In the genomic region with DNA sequence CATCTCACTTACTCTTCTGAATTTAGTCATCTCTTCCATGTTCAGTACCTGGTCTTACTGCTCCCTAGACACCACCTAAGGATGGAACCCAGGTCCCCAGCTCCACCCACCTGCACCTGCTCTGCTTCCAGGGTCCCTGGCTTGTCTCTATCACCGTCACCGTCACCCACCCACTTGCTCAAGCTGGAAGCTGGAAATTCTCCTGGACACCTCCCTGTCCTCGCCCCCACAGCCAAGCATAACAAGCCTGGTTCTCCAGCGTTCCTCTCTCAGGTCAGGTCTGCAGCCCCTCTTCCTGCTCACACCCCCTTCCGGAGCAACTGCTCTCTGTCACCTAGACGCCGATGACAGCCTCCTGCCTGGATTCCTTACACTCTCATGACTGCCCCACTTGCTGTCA, we compare ENCODE assay signal across 22 mouse cellular contexts. TPM values are rescaled to one million over a fixed set of nuclear protein-coding genes. Genes with fewer than 3 reads are reported as not detected.
A peak's percentile ranks its signal among the peaks of the same experiment; 100 is the strongest.
DNase-seq lines count a peak whose midpoint lies in the region; ATAC-seq lines count a peak whose summit lies in the region.
"Had no signal": no experiment of that assay in that cellular context is flagged by ENCODE, and none has a peak within 500 bp of the region (broad histone marks: within the 10 kb centered on the region; RNA-seq: fewer than 3 reads in every experiment).

No protein-coding gene starts in this region.

- H3K36me3 ChIP-seq in heart, embryonic 16.5 days (ENCODE audit: control insufficient read depth, insufficient read depth), result no peaks in the 10 kb centered on the region
- H3K36me3 ChIP-seq: forebrain, embryonic 10.5 days; hindbrain, embryonic 15.5 days; neural tube, embryonic 13.5 days had no signal

- no peaks in the 10 kb centered on the region for H3K9me3 ChIP-seq in heart, embryonic 16.5 days (replicated peaks; ENCODE audit: control insufficient read depth, low read length)
- H3K9me3 ChIP-seq: forebrain, embryonic 10.5 days; hindbrain, embryonic 15.5 days; neural tube, embryonic 13.5 days had no signal

- H3K4me2 ChIP-seq in heart, embryonic 16.5 days (ENCODE audit: low read depth, low read length), result 0 out of 2 replicates have a peak overlapping the region, but pooled peaks have one; percentile 12
- H3K4me2 ChIP-seq: hindbrain, embryonic 15.5 days; neural tube, embryonic 13.5 days had no signal

- H3K4me1 ChIP-seq in heart, embryonic 16.5 days (ENCODE audit: control insufficient read depth, insufficient read depth, low read length), result peaks cover 13% of the 10 kb centered on the region; the same call in 1 of the 2 replicates

- H3K4me3 ChIP-seq in heart, embryonic 16.5 days (ENCODE audit: low read length), result no peak overlapping the region
- H3K4me3 ChIP-seq: forebrain, embryonic 10.5 days; hindbrain, embryonic 15.5 days; neural tube, embryonic 13.5 days had no signal

- no peak; the same call in 1 of the 2 replicates for ATAC-seq in heart, embryonic 16.5 days (replicated peaks; ENCODE audit: extremely low read depth, insufficient read depth, low FRiP score)
- ATAC-seq: forebrain, embryonic 16.5 days had no signal

- H3K9ac ChIP-seq in heart, embryonic 16.5 days (ENCODE audit: low read length), result no peak overlapping the region
- H3K9ac ChIP-seq: hindbrain, embryonic 15.5 days; neural tube, embryonic 13.5 days had no signal

- no peak overlapping the region for H3K27ac ChIP-seq in heart, embryonic 16.5 days (ENCODE audit: low read length)
- H3K27ac ChIP-seq: forebrain, embryonic 10.5 days; hindbrain, embryonic 15.5 days; neural tube, embryonic 13.5 days had no signal

- 17% methylated on average over 7 of the region's 7 CpGs for WGBS in heart, embryonic 16.5 days

- DNase-seq in frontal cortex, postnatal 36 days (ENCODE audit: low spot score in 2 of 2), result peak; percentile 63 to 79
- no peak for DNase-seq in frontal cortex, postnatal 10 days (ENCODE audit: low spot score in 2 of 2)
- no peak for DNase-seq in heart, adult 9 months (ENCODE audit: low spot score in 2 of 2)
- peak; percentile 67 to 74 for DNase-seq in right cerebral cortex, adult 2 months (ENCODE audit: low spot score in 2 of 2)
- no peak for DNase-seq in right cerebral cortex, postnatal 14 days
- DNase-seq in thymus, adult 18-20 months, result no peak
- DNase-seq: adrenal gland, postnatal 25 days; cerebellum, adult 11 months; cerebellum, postnatal 10 days; gastrocnemius, postnatal 10 days; heart, postnatal 36 days; kidney, adult 8-10 months; kidney, postnatal 10 days; lung, postnatal 4 days; midbrain, embryonic 14.5 days; retina, postnatal 1 day; thymus, postnatal 25 days had no signal

- H3K27me3 ChIP-seq in heart, embryonic 16.5 days (ENCODE audit: control insufficient read depth, insufficient read depth, low read length), result peaks cover 27% of the 10 kb centered on the region
- H3K27me3 ChIP-seq: hindbrain, embryonic 15.5 days had no signal

RNA-seq across cellular contexts. Expression of a gene that starts 5.2 kb away (rescaled TPM):
- 0.12 and 0.18 TPM in 2 replicates for polyA plus RNA-seq in heart, embryonic 16.5 days (2015; fragmentation: Nextera tagmentation; extraction: Ambion mirVana)

RNA-seq across cellular contexts. Expression of a gene that starts 28.5 kb away (rescaled TPM):
- polyA plus RNA-seq in heart, embryonic 16.5 days (2015; fragmentation: Nextera tagmentation; extraction: Ambion mirVana), result 102 and 106 TPM in 2 replicates

Comparison
In these comparisons a context has a peak if more than half of its experiments do, and no peak if none do; other contexts are left out.
1. DNase-seq: peak in frontal cortex, postnatal 36 days (2 of 2) and right cerebral cortex, adult 2 months (2 of 2); none in frontal cortex, postnatal 10 days (0 of 2), heart, adult 9 months (0 of 2), right cerebral cortex, postnatal 14 days (single experiment) and thymus, adult 18-20 months (0 of 2).